Mouse (Mus musculus) limb, embryonic 10.5 days (tissue): ENCODE results near the gene Il1f9. TPM values are rescaled to one million over a fixed set of nuclear protein-coding genes. Genes with fewer than 3 reads are reported as not detected.
"Not testable (repeated sequence)": the region's sequence is repeated elsewhere in the genome, so short reads cannot be mapped to it uniquely, and the experiment has no call there.

Experiments
- DNase-seq: peaks from one replicate; pipeline ENCODE4 v3.0.0-alpha.2; 2017; ENCODE audit warnings: low spot score
- H3K27ac ChIP-seq: fragments of 300-500 bp; sonication (generic); 2 replicates; pipeline ENCODE4 v1.5.1; 2016; ENCODE audit warnings: mild to moderate bottlenecking
- H3K27me3 ChIP-seq: fragments of 300-500 bp; sonication (generic); 2 replicates; pipeline ENCODE4 v1.6.1; 2016; ENCODE audit warnings: low read depth, mild to moderate bottlenecking; ENCODE audit not compliant: poor library complexity, severe bottlenecking
- H3K36me3 ChIP-seq: fragments of 300-500 bp; sonication (generic); 2 replicates; pipeline ENCODE4 v1.6.1; 2016; ENCODE audit warnings: mild to moderate bottlenecking, moderate library complexity
- H3K4me1 ChIP-seq: fragments of 300-500 bp; sonication (generic); 2 replicates; pipeline ENCODE4 v1.6.1; 2016
- H3K4me3 ChIP-seq: fragments of 300-500 bp; sonication (generic); 2 replicates; pipeline ENCODE4 v1.5.1; 2016; ENCODE audit warnings: mild to moderate bottlenecking, moderate library complexity
- H3K9me3 ChIP-seq: fragments of 300-500 bp; sonication (generic); replicated peaks from 2 replicates; pipeline ENCODE4 v1.6.1; 2016; ENCODE audit warnings: mild to moderate bottlenecking
- WGBS: fragments of 180-500 bp; shearing (Covaris S2); methylation state at CpG from one replicate; pipeline ENCODE4 v1.1.7; 2016; 5-methylcytosine and 5-hydroxymethylcytosine counted together
- polyA plus RNA-seq: library from polyadenylated mRNA; unstranded; fragments of >200 nt; fragmentation: Nextera tagmentation; extraction: Ambion mirVana; gene quantifications from 2 replicates; pipeline ENCODE4 v1.2.1, GENCODE M21; 2016

The Il1f9 gene
- not detected in 2 replicates for polyA plus RNA-seq

DNA sequence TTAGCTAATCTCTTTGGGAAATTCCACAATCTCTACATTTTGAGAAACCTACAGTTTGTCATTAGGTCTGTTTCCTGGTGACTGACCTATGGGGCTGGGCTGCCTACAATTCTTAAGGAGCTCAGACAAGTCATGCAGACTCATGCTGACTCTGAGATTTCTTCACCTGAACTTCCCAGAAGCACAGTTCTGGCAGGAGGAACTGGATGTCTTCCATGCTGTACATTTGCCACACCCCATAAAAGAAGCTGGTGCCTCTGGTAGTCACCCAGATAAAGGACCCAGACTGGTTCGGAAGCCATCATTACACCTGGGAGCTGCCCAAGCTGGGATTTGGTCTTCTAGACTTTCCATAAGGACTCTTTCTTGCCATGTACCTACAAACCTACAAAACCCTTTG, at the start of gene Il1f9:
Il1f9 (plus strand) TSS at position 301 of the 400 bp plus-strand sequence.
- 90% methylated on average over 1 of the region's 1 CpGs for WGBS
- Histone ChIP-seq H3K36me3 (no peaks in the 10 kb centered on the region), H3K9me3 (no peaks in the 10 kb centered on the region), H3K27ac (no peak within 1 kb of the TSS), H3K27me3 (no peaks in the 10 kb centered on the region), H3K4me3 (no peak within 1 kb of the TSS), H3K4me1 (no peaks in the 10 kb centered on the region)
- no peak for DNase-seq

- Histone ChIP-seq H3K27ac (no peak within 1 kb of the TSS), H3K27me3 (no peaks in the 10 kb centered on the region), H3K9me3 (no peaks in the 10 kb centered on the region), H3K4me3 (no peak within 1 kb of the TSS), H3K36me3 (no peaks in the 10 kb centered on the region), H3K4me1 (no peaks in the 10 kb centered on the region)
- 78% methylated on average over 2 of the region's 2 CpGs for WGBS
- DNase-seq = no peak
Measured at GRCm38 (mm10) chr2:24152861-24153260, 33.4 kb upstream of the Il1f9 start, which contains the start of gene Il1f8. Gene Il1f8 (plus strand): TSS chr2:24153161.

DNA sequence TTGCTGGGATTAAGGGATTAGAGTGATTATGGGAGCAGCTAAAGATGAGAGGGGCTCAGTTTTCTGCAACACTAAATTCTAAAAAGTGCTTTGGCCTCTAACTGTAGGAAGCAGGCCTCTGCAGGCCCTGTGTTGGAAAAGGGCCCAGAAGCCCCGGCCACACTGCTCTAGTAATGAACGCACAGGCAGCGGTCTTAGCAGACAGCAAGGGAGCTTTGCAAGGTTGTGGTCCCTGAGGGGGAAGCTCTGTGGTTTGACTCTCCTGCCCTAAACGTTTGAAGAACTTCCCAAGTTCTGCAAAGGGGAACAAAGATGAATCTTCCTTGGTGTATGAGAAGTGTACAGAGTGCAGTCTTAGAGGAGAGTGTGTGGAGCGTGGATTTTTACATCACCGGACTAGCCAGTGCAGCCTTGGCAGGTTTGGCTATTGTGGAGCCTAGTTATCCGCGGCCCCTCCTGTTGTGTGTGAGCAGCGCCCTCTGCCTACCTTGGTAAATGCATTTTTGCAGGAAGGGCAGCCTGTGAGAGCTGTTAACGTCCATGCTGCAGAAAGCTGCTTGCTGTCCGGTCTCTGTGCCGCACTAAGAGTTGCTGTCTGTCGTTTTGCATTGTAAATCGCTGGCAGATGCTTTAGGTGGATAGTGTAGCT, 4.5 kb upstream of the Il1f9 start:
- H3K4me3 ChIP-seq = not testable (repeated sequence)

DNA sequence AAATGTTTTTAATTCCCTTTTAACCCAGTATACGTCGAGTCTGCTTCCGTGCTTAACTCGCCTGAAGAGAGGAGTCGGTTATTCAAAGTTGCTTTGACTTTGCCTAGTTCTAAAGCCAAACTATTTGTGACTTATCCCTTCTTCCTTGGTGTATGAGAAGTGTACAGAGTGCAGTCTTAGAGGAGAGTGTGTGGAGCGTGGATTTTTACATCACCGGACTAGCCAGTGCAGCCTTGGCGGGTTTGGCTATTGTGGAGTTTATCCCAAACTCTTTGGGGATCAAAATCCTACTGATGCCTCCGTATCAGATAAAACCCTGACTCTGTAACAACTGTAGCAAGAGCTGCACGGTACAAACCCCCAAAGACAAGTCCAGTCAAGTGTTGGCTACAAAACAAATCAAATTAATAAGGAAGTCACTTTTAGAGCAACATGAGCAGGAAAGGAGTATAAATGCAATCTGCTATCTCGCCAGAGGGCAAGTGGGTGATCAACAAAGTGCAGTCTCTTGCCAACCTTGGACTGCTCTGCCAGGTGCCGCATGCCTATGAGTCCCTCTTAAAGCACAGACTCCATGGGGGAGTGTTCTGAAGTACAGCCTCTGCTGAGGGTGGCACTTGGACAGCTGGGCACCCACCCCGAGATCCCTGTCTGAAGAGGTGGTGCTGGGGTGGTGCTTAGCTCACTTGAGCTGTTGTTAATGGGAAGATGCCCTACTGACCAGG, 3.7 kb upstream of the Il1f9 start:
- not testable (repeated sequence) for H3K36me3 ChIP-seq, H3K9me3 ChIP-seq, H3K4me1 ChIP-seq, H3K4me3 ChIP-seq, DNase-seq, H3K27me3 ChIP-seq, H3K27ac ChIP-seq
- 68% methylated on average over 13 of the region's 13 CpGs for WGBS

More for the DNA sequence above, 4.5 kb upstream of the Il1f9 start:
- H3K4me1 ChIP-seq, H3K9me3 ChIP-seq, H3K27ac ChIP-seq, H3K36me3 ChIP-seq, H3K27me3 ChIP-seq: not testable (repeated sequence)
- DNase-seq = peak; percentile 49
- WGBS = 24% methylated on average over 14 of the region's 14 CpGs

DNA sequence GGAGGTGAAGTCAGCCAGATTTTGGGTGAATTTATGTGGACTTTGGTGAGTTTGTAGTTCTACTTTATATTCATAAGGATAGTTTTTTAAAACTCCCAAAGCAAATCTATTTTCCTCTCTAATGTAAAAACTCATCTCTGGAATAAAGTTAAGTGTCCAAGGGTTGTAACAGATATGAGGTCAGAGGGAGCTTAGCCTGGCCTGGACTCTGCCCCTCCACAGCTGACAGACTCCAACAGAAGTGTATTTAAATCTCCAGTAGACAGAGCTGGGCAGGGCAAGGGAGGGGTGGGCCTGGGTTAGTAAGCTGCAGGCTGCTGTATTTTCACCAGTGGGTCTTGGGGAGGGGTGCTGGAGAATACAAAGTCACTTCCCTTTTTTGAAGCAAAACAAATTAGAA, 2.2 kb upstream of the Il1f9 start:
- not testable (repeated sequence) for H3K36me3 ChIP-seq, H3K27me3 ChIP-seq, H3K4me1 ChIP-seq, DNase-seq, H3K4me3 ChIP-seq, H3K27ac ChIP-seq, H3K9me3 ChIP-seq

DNA sequence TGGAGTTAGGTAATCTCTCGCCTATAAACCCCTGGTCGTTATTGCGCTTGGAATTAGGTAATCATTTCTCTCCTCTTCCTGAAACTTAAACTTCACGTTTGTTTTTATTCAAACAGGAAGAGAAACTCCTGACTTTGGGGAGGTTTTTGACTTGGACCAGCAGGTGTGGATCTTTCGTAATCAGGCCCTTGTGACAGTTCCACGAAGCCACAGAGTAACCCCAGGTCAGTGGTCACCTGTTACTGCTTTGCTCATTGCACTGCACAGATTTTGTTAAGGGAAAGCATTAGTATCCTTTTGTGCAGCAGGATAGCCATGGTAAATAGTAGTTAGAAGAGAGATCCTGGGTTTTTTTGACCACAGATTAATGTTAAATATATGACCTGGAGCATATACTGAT, 1.3 kb downstream of the Il1f9 start:
- WGBS = 81% methylated on average over 6 of the region's 6 CpGs
- H3K27me3 ChIP-seq = no peaks in the 10 kb centered on the region
- no peaks in the 10 kb centered on the region for H3K9me3 ChIP-seq
- no peak for DNase-seq
- H3K4me1 ChIP-seq = no peaks in the 10 kb centered on the region
- H3K4me3 ChIP-seq = no peak overlapping the region
- no peaks in the 10 kb centered on the region for H3K36me3 ChIP-seq
- H3K27ac ChIP-seq = no peak overlapping the region

DNA sequence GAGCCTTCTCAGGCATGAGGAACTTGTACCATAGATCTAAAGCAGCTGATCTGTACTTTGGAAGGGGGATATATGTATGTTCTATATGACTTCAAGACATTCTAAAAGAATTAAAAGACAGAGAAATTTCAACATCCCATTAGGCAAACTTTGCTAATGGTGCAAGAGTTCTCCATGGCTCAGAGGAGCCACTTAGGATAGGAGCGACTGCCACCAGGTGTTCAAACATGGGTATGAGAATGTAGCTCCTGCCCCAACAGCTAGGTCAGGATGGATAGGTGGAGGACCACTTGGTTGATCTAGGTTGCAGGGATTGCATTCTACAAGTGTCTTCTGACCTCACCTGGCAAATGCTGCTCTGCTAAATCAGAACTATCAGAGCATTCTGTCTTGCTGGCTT, 1.9 kb downstream of the Il1f9 start:
- 69% methylated on average over 1 of the region's 1 CpGs for WGBS
- H3K4me1 ChIP-seq = no peaks in the 10 kb centered on the region
- no peaks in the 10 kb centered on the region for H3K27me3 ChIP-seq
- no peak for DNase-seq
- H3K9me3 ChIP-seq = no peaks in the 10 kb centered on the region
- no peak overlapping the region for H3K4me3 ChIP-seq
- no peak overlapping the region for H3K27ac ChIP-seq
- no peaks in the 10 kb centered on the region for H3K36me3 ChIP-seq

DNA sequence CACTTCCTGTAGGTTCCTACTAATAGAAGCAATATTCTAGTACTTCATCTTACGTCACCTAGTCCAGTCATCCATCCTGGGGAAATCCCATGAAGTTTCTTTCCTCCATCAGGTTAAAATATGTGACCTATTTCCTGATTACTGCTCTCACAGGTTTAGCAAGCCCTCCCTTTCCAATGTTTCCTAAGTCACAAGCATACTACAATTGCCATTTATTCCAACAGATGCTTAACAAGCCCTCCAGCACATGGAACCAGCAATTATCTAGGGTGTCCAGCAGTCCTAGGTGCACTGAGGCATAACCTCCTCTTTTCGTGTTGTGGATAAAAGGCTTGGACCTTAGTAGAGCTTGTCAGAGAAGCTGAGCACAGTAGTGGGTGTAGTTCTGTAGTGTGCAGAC, 28.8 kb downstream of the Il1f9 start, which contains the start of gene Il1f6:
Il1f6 (plus strand) TSS at position 301 of the 400 bp plus-strand sequence.
- 83% methylated on average over 2 of the region's 2 CpGs for WGBS
- no peak within 1 kb of the TSS for H3K27ac ChIP-seq
- no peaks in the 10 kb centered on the region for H3K36me3 ChIP-seq
- no peaks in the 10 kb centered on the region for H3K27me3 ChIP-seq
- H3K9me3 ChIP-seq = no peaks in the 10 kb centered on the region
- no peak for DNase-seq
- no peaks in the 10 kb centered on the region for H3K4me1 ChIP-seq
- no peak within 1 kb of the TSS for H3K4me3 ChIP-seq

GRCm38 (mm10) chr2:24227191-24227590, 40.9 kb downstream of the Il1f9 start:
- Histone ChIP-seq H3K4me3 (no peak overlapping the region), H3K27me3 (no peaks in the 10 kb centered on the region), H3K36me3 (no peaks in the 10 kb centered on the region), H3K9me3 (no peaks in the 10 kb centered on the region), H3K4me1 (no peaks in the 10 kb centered on the region), H3K27ac (no peak overlapping the region)
- DNase-seq = no peak
- WGBS = 80% methylated on average over 2 of the region's 2 CpGs

Other genes with a start within 250 kb of the Il1f9 start
- gene Hnmt, start 137.1 kb upstream of the Il1f9 start, polyA plus RNA-seq = 0.53 and 0.83 TPM in 2 replicates
- not detected in 2 replicates for gene Tbpl2, start 89.9 kb upstream of the Il1f9 start, polyA plus RNA-seq
- not detected in 2 replicates for gene Il1f8, start 33.3 kb upstream of the Il1f9 start, polyA plus RNA-seq
- gene Il1f6, start 28.9 kb downstream of the Il1f9 start, polyA plus RNA-seq = not detected in 2 replicates
- gene Il1f5, start 90.5 kb downstream of the Il1f9 start, polyA plus RNA-seq = not detected in 2 replicates
- gene Il1f10, start 104.7 kb downstream of the Il1f9 start, polyA plus RNA-seq = not detected in 2 replicates
- 0.95 TPM in 1 of 2 replicates, not detected in the other for gene Il1rn, start 150.4 kb downstream of the Il1f9 start, polyA plus RNA-seq
- 0.43 and 0.59 TPM in 2 replicates for gene Psd4, start 181.1 kb downstream of the Il1f9 start, polyA plus RNA-seq